Mouse (Mus musculus): Measurements from ENCODE around the gene Aloxe3.

The Aloxe3 gene

DNA sequence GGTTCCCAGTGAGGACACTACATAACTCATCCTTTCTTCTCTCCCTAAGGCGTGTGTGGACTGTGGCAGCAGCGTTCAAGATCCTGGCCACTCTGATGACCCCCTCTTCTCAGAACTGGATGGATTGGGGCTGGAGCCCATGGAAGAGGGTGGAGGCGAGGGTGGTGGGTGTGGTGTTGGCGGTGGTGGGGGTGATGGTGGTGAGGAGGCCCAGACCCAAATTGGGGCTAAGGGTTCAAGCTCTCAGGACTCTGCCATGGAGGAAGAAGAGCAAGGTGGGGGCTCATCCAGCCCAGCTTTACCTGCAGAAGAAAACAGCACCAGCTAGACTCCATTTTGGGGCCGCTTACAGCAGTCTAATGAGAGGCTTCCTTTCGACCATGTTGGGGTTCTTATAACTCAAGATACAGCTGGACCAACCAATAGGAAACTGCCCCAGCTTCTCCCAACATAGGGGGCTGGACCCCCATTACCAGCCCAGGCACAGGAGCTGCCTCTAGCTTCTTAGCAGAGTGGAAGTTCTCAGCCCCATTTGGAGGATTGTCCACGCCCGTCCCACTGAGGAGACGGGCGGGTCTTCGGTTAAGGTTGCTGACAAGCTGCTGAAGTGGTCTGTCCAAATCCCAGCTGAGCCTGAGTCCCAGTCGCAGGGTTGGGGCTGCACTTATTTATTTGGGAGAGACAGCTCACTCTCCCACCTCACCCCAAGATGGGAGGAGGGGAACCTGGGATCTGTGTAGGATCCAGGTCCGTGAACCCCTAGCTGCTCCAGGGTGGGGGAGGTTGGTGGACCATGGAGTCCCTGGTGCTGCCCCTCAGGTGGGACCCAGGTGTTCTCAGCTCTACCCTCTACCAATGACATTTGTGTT is 16.4 kb upstream of the Aloxe3 start:
- DNase-seq: no peak

DNA sequence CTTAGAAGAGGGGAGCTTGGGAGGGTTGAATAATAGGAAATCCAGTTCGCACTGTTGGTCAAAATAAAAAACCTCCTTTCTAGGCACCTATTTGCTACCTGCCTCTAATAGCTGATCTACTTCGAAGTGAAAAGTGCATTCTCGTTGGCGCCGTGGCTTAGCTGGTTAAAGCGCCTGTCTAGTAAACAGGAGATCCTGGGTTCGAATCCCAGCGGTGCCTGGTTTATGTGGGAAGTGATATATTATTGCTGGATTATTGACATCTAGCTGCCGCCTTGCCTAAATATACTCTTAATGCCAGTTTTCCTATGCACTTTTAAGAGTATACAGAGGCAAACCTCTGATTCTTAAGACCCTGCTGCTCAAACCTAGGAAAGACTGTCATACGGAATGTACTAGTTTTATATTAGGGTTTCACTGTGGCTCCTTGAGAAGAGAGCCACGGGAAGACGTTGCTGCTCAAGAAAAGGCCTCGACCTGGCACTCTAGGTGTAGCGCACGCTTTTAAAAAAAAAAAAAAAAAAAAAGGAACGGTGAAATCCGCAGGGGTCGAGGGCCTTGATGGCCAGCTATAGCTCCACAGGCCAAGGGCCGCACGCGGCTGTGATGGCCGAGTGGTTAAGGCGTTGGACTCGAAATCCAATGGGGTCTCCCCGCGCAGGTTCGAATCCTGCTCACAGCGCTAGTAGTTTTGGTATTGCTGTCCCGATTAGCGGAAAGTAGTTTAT is 15.2 kb upstream of the Aloxe3 start:
- DNase-seq: peak; percentile 81 to 92

DNA sequence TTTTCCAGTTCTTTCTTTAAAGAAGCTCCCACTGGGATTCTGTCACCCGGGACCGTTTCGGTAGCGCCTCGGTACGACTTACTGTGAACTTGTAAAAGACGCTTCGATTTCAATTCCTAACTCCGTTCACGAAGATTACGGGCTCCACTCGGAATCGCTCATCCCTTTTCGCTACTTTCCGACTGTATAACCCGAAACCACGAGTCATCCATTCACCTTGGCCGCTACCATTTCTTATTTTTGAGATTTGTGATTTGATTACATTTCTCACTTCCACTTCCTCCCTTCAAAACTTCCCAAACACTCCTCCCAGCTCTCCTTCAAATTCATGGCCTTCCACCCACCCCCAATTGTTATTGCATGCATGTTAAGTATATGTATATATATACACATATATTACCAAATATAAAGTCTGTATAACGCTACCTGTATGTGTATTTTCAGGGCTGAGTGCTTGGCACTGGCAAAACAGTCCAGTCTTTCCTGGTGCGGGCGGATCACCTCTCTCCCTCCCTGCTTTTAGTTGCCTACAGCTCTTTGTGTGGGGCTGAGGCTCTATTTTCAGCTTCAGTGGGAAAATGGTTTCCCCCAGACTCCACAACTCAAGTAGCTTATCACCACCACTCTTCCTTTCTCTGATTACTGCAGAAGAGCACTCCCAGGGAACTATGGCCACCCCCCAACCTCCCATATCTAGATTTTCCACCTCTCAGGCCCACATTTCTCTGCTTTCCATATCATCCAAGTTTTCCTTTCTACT is 14.5 kb upstream of the Aloxe3 start:
- no peak for DNase-seq

DNA sequence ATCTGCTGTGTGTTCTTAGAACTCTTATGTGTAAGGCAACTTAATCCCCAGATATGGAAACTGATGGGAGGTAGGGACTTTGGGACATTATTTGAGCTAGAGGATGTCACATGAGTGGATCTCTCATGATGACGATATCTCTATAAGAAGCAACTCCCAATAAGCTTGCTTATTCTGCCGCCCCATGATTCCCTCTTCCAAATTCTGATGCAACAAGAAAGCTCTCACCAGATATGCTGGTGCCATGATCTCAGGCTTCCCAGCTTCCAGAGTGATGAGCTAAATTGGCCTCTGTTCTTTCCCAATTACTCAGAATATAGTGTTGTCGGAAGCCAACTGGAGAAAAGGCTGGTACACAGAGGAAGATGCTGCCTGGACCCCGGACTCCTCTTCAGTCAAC is 13.8 kb upstream of the Aloxe3 start:
- DNase-seq: no peak

DNA sequence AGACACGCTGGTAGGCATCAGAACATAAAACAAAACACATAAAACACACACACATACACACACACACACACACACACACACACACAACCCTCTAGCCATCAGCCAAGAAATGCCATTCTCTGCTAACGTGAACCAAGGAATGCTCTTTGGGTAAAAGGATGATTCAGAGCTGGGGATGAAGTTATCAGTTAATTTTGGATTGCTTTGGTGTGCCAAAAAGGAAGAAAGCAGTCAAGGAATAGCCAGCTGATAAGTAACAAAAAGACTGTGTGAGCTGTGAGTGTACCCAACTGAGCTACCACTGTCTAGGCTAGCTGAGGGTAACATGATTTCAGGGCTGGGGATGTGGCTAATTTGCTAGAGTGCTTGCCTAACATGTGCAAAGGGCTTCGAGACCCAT is 11.7 kb upstream of the Aloxe3 start:
- DNase-seq: no peak

DNA sequence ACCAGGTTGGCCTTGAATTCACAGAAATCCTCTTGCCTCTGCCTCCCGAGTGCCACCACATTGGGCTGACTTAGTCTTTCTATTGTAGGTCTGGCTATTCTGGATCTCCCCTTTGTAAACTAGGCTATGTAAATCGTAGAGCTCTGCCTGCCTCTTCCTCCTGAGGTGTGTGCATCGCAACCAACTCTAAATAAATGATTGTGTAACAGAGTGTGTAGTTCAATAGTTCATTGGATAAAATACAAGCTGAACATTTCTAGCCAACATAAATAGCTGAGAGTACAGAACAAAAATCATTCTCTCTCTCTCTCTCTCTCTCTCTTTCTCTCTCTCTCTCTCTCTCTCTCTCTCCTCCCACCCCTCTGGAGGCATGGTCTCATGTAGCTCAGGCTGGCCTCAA is 11.1 kb upstream of the Aloxe3 start:
- DNase-seq: no peak

DNA sequence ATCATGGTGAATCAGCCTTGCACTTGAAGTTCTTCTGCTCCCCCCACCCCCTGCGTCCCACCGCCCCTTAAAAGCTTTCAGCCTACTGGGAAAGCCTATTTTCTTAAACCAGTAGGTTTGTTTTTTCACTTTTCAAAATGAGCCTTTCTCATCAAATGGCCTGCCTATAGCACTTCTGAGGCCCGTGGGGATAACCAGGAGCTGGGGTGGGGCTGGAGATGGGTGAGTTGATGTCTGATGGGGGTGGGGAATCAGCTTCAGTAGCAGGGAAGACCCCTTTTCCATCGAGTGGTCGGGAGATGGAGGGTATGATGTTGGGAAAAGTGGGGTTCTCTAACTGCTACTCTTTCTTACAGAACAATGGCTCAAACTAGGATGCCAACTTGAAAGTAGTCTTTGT is 8.9 kb upstream of the Aloxe3 start:
- DNase-seq: no peak

DNA sequence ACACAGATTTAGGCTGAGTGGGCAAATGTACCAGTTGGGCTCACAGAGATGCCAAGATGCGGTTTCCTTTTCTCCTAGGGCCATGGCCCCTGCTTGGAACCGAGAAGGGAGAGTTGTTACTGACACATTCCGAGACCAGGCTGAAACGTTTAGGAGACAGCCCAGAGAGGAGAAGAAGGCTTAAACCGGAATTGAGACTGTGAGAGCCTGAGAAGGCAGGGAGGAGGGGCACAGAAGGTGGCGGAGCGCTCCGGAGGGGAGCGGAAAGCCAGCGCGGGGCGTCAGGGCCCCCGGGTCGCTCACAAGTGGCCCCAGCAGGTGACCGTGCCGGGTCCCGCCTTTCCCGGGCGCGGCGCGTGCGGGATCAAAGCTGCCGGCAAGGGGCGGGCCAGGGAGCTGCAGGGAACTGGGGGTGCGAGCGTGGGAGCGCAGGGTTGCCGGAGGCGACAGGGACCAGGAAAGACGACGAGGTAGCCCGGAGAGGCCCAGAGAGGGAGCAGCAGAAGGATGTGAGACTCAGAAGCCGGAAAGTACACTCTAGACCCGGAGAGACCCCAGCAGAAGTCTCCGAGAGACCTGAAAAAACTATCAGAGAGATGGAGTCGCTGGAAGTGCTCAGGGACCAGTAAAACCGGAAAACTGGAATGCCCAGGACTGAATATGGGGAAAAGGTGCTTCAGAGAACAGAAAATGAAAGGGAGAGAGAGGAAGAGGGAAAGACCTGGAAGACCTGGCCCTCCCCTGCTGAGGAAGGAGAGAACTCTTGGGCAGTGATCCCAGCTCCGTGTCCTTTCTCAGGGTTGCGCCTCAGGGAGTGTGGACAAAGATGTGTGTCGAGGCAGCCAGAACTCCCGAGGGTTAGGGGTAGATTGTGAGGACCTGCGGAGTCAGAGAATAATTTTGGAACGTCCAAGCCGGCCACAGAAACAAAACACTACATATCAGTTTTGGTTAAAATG is 7.7 kb upstream of the Aloxe3 start:
- DNase-seq: peak; percentile 55 to 71

DNA sequence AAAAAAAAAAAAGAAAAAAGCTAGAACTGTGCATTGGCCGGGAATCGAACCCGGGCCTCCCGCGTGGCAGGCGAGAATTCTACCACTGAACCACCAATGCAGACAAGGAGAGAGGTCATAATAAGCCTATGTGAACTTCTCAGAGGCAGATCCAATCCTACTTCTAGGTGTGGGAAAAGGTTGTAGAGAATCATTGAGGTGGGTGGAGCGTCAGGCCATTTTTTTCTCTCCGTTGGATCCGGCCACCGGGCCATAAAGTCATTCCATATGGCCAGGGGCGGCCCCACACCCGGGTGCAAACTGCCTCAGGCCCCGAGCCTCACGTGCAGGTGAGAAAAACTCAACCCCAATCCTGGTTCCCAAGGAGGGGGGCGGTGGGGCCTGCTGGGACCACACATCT is 6.9 kb upstream of the Aloxe3 start:
- DNase-seq: peak; percentile 60 to 86

DNA sequence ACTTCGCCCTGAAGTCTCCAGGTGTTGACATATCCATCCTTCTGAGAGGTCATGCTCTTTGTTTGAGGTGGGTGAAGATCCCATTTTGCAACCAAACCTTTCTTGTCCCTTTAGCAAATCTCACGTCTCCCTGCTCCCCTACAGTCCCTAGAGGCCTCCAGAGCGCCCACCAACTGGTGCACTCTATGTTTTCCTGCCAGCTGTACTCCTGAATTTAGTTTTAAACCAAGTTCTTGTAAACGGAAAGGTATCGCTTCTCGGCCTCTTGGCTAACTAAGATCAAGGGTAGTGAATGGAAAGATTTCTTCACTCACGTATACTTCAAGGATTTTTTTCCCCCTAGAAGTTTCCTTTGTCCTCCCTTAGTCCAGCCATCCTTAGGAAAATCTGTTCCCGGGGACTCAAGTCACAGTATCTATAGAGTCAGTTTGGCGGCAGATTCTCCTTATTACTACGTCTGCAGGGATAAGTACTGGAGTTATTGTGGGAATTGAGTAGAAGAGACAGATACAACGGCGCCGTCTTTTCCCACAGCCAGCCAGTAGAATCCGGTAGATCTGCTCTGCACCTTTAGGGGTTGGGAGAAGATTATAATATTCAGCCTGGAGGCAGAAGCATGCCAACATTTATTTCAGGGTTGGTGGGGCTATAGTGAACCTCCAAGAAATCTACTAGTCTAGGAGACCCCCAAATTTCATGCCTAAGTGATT is 6.1 kb upstream of the Aloxe3 start:
- DNase-seq: no peak

DNA sequence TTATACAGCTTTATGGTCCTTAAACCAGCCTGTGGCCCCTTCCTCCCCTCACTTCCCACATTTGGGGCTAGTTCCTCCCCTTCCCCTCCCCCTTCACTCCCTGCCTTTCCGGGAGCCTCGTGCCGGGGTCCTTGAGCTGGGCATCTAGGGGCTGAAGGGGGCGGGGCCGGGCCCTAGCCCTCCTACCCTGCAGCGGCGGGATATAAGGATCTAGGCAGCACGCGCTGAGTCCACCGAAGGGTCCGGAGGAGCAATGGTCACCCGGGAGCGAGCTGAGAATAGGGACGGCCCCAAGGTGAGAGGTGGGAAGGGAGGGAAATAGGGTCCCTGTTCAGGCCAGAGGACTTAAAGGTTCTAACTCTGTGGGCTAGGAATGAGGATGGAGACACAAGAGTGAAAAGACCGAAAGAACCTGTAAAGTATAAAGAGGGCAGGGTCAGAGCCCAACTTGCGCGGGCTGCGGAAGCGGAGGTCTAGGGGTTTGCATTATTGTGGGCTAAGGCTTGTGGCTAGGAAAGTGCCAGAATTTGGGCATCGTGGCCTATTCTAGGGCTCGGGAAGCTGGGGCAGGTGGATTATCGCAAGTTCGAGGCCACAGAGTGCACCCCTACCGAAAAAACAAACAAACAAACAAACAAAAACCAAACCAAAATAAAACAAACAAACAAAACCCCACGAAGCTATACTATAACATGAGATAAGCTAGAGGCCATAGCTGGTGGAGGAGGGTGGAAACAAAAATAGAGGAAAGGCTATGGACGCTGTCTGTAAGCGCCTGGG is 5.3 kb upstream of the Aloxe3 start, which contains the start of gene Hes7:
Gene Hes7, plus strand, starts transcription at position 184 of the 780 bp plus-strand sequence.
- no peak for DNase-seq

DNA sequence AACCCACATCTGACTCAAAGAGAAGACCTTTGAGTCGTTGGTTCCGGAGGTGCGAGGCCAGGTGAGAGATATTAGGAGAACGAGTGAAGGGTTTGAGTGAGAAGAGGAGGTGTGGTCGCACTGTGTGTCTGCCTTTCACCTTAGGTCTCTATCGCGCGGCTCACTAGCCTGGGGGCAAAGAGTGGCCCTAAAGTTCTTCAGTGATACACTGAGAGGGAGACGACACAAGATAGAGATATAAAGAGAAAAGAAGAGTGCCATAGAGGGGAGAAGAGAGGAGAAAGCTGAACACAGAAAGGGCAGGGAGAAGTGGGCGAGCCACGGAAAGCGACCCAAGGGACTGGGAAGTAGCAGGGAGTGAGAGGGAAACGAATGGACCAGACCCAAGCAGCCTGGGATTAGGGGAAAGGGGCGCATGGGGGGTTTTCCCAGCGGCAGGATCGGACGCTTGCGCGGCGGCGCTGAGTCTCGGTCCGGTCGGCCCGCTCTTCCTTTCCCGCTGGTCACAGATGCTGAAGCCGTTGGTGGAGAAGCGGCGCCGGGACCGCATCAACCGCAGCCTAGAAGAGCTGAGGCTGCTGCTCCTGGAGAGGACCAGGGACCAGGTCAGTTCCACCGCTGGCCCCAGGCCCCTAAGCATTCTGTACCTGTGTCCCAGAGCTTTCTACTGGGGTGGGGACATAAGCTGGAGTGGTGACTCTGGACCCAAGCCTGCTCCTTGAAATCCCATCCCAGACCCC is 4.5 kb upstream of the Aloxe3 start:
- DNase-seq: peak in 1 of 2 experiments; percentile 32

DNA sequence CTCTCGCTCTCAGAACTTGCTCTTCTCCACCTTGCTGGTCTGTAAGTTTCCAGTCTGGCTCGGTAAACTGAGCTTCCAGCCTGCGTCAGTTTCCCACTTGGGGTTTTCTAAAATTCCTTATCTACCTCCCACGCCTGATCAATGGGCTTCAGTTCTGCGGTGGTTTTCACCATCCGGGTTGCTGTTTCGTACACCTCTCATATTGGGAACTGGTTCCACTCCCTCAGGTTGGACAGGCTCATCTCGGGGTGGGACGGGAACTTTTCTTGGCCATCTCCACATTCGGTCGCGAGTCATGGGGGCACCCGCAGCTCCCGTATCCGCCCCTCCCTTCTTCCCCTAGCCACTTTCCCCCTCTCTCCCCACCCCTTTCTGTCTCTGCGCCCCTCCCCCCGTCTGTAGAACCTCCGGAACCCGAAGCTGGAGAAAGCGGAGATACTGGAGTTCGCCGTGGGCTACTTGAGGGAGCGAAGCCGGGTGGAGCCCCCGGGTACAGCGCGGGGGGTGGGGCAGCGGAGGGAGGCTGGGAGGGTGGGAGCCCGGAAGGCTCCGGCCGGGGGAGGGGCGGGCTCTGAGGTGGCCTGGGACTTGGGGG is 3.9 kb upstream of the Aloxe3 start:
- DNase-seq: no peak

DNA sequence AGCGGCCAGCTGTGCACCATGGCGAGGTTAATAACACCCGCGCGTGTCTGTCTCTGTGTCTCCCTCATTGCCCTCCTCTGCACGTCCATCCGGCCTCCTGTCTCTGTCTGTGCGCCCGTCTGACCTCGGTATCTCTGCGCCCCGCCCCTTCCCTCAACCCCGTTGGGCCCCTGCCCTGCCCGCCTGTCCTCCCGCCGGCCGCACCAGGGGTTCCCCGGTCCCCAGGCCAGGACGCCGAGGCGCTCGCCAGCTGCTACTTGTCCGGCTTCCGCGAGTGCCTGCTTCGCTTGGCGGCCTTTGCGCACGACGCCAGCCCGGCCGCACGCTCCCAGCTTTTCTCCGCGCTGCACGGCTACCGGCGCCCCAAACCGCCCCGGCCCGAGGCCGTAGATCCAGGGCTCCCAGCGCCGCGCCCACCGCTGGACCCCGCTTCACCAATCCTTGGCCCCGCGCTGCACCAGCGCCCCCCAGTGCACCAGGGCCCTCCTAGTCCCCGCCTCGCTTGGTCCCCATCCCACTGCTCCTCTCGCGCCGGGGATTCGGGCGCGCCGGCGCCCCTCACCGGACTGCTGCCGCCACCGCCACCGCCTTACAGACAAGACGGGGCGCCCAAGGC is 3.3 kb upstream of the Aloxe3 start, which contains the start of gene 9130213A22Rik:
Gene 9130213A22Rik, minus strand, starts transcription at position 254 of the 616 bp plus-strand sequence.
- peak; percentile 77 to 85 for DNase-seq

DNA sequence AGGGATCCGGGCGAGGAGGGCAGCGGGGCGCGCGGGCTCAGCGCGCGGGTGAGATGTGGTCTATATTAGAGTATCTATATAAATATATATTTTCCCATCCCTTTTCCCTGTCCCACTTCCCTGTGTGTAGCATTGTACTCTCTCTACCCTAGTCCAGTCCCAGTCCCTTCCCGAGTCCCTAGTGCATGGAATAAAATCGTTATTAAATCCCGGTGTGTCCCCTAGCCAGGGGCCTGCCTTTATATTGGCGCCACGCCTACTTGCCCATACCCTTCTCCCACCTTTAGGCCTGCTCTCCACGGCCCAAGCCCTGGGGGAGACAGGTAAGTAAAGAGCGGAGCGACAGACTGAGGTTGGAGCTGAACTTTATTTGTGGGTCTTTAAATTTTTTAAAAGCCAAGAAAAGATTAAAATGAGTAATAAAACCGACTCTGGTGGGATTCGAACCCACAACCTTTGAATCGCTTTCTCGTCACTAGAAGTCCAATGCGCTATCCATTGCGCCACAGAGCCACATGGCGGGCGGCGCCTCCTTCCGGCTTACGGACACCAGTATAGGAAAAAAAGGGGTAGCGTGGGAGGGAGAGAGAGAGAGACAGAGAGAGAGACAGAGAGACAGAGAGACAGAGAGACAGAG is 2.5 kb upstream of the Aloxe3 start:
- peak; percentile 79 to 85 for DNase-seq

DNA sequence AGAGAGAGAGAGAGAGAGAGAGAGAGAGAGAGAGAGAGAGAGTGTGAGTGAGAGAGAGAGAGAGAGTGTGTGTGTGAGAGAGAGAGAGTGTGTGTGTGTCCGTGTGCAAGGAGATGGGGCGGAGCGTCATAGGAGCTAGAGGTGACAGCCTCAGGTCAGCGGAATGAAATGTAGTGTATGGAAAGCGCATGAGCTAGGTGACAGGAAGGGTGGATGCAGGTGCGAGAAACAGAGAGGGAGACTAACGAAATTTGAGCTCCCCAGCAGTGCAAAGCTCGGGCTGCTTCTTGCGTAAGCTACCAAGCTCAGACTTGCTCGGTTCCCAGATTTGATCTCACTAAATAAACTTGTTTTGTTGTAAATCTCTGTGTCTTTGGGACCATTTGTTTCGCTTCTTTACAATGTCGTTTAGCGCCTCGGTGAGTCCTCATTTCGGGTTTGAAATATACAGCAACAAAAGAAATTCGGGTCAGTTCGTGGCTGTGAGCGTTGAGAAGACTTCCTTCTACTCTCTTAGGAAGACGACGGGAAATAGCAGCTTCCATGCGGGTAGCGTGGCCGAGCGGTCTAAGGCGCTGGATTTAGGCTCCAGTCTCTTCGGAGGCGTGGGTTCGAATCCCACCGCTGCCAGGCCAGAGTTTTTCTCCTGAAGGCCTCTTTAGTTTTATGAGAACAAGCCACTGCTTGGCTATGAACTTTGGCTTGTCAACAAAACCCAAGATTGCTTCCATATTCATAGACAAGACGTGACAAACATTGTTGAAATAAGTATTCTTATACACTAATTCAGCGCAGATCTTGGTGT is 1.8 kb upstream of the Aloxe3 start:
- DNase-seq: peak; percentile 67 to 79

DNA sequence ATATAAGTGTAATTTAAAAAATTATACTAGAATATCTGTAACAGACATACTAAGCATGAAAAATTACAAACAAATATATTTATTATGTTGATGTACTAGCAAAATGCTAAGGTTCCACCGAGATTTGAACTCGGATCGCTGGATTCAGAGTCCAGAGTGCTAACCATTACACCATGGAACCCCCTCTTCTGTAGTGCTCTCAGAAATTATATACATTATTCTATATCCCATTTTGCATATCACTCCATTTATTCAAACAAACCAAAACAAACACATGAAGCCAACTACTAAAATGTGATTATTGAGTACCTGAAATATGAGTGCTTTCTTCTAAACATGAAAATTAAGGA is 1.2 kb upstream of the Aloxe3 start:
- peak in 1 of 2 experiments; percentile 62 for DNase-seq
